Mouse (Mus musculus): ENCODE data around the gene Ryk. TPM values are rescaled to one million over a fixed set of nuclear protein-coding genes. Genes with fewer than 3 reads are reported as not detected.

Ryk gene
- polyA plus RNA-seq, 1 experiment from 2014 or later: 33.4 TPM

- no peak for DNase-seq
- Histone ChIP-seq H3K9me3 (ENCODE audit: low read depth, low read length) (no peaks in the 10 kb centered on the region), H3K9ac (no peak overlapping the region), H3K4me3 (ENCODE audit: low read depth, low read length) (no peak overlapping the region), H3K27me3 (ENCODE audit: insufficient read depth, low read length) (no peaks in the 10 kb centered on the region), H3K36me3 (ENCODE audit: insufficient read depth) (no peaks in the 10 kb centered on the region), H3K4me1 (ENCODE audit: insufficient read depth) (no peaks in the 10 kb centered on the region), H3K4me2 (no peak overlapping the region), H3K27ac (ENCODE audit: low read depth) (peak overlapping the region; percentile 39; the same call in 1 of the 2 replicates)
- 69% methylated on average over 5 of the region's 5 CpGs for WGBS
- no peak for TF ChIP-seq CTCF (IDR thresholded peaks at IDR 0.05; ENCODE audit: low read depth)
- ATAC-seq (ENCODE audit: insufficient read depth): no peak
Observed at GRCm38 (mm10) chr9:102948706-102949105, 114.0 kb downstream of the Ryk start.

GRCm38 (mm10) chr9:102951091-102951994 is 116.6 kb downstream of the Ryk start:
- Histone ChIP-seq H3K9ac (no peak overlapping the region), H3K4me2 (no peak overlapping the region), H3K27ac (ENCODE audit: low read depth) (no peak overlapping the region), H3K4me1 (ENCODE audit: insufficient read depth) (no peaks in the 10 kb centered on the region), H3K27me3 (ENCODE audit: insufficient read depth, low read length) (no peaks in the 10 kb centered on the region), H3K4me3 (ENCODE audit: low read depth, low read length) (no peak overlapping the region), H3K9me3 (ENCODE audit: low read depth, low read length) (no peaks in the 10 kb centered on the region), H3K36me3 (ENCODE audit: insufficient read depth) (no peaks in the 10 kb centered on the region)
- TF ChIP-seq CTCF (IDR thresholded peaks at IDR 0.05; ENCODE audit: low read depth): no peak
- WGBS: 81% methylated on average over 9 of the region's 9 CpGs
- DNase-seq (no peak), ATAC-seq (ENCODE audit: insufficient read depth) (no peak)

DNA sequence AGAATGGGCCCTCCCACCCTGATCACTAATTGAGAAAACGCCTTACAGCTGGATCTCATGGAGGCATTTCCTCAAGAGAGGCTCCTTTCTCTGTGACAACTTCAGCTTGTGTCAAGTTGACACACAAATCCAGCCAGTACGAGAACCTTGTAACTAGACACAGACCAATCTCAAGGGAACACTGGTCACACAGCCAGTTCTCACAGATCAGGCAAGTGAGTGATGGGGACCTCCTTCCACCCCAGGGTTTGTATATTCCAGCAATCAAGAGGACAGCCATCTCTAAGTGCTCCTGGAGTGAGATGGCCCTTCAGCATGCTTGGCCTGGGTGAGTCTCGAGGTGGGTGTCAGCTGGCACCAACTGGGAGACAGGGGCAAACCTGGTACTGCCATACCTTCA is 121.1 kb downstream of the Ryk start:
- Histone ChIP-seq H3K9ac (no peak overlapping the region), H3K4me2 (no peak overlapping the region), H3K4me1 (ENCODE audit: insufficient read depth) (no peaks in the 10 kb centered on the region), H3K9me3 (ENCODE audit: low read depth, low read length) (no peaks in the 10 kb centered on the region), H3K27me3 (ENCODE audit: insufficient read depth, low read length) (no peaks in the 10 kb centered on the region), H3K4me3 (ENCODE audit: low read depth, low read length) (no peak overlapping the region), H3K27ac (ENCODE audit: low read depth) (no peak overlapping the region), H3K36me3 (ENCODE audit: insufficient read depth) (no peaks in the 10 kb centered on the region)
- TF ChIP-seq CTCF (IDR thresholded peaks at IDR 0.05; ENCODE audit: low read depth): no peak
- ATAC-seq (ENCODE audit: insufficient read depth): no peak
- 61% methylated on average over 3 of the region's 3 CpGs for WGBS
- no peak for DNase-seq

Other genes starting within 250 kb of the Ryk start
- 166 and 188 TPM in 2 replicates for gene Anapc13, start 208.6 kb upstream of the Ryk start, polyA plus RNA-seq (2014; fragmentation: Nextera tagmentation; extraction: Ambion mirVana)
- gene Cep63, start 208.4 kb upstream of the Ryk start, polyA plus RNA-seq (2014; fragmentation: Nextera tagmentation; extraction: Ambion mirVana): 44.2 and 47.5 TPM in 2 replicates
- gene Amotl2, start 118.2 kb upstream of the Ryk start, polyA plus RNA-seq (2014; fragmentation: Nextera tagmentation; extraction: Ambion mirVana): 40.3 and 49.4 TPM in 2 replicates
- 15.1 and 15.4 TPM in 2 replicates for gene Slco2a1, start 153.8 kb downstream of the Ryk start, polyA plus RNA-seq (2014; fragmentation: Nextera tagmentation; extraction: Ambion mirVana)

All from lung, embryonic 14.5 days (tissue).